Mouse (Mus musculus) heart, embryonic 15.5 days (tissue): ENCODE data around the gene Bsn. TPM values are rescaled to one million over a fixed set of nuclear protein-coding genes. Genes with fewer than 3 reads are reported as not detected.
A peak's percentile ranks its signal among the peaks of the same experiment; 100 is the strongest.

Experiments used
- ATAC-seq: fragments of 200-750 bp; cut with Nextera tagmentation; replicated peaks from 2 replicates; pipeline ENCODE4 v1.8.0; 2017; ENCODE audit warnings: low read depth, moderate TSS enrichment; ENCODE audit not compliant: insufficient number of reproducible peaks, insufficient read depth, low FRiP score
- H3K27ac ChIP-seq: fragments of 300-500 bp; sonication (generic); 2 replicates; pipeline ENCODE4 v1.5.1; 2015; ENCODE audit warnings: mild to moderate bottlenecking, inconsistent platforms
- H3K27me3 ChIP-seq: fragments of 300-500 bp; sonication (generic); 2 replicates; pipeline ENCODE4 v1.6.1; 2015; ENCODE audit warnings: inconsistent platforms
- H3K36me3 ChIP-seq: fragments of 300-500 bp; sonication (generic); 2 replicates; pipeline ENCODE4 v1.6.1; 2015; ENCODE audit warnings: mild to moderate bottlenecking, inconsistent platforms
- H3K4me1 ChIP-seq: fragments of 300-500 bp; sonication (generic); replicated peaks from 2 replicates; pipeline ENCODE4 v1.6.1; 2015; ENCODE audit warnings: inconsistent platforms
- H3K4me2 ChIP-seq: fragments of 300-500 bp; sonication (generic); 2 replicates; pipeline ENCODE4 v1.6.1; 2015; ENCODE audit warnings: inconsistent platforms, mild to moderate bottlenecking, moderate library complexity
- H3K4me3 ChIP-seq: fragments of 300-500 bp; sonication (generic); 2 replicates; pipeline ENCODE4 v1.5.1; 2015; ENCODE audit warnings: mild to moderate bottlenecking, inconsistent platforms
- H3K9ac ChIP-seq: fragments of 300-500 bp; sonication (generic); 2 replicates; pipeline ENCODE4 v1.6.1; 2015; ENCODE audit warnings: mild to moderate bottlenecking, inconsistent platforms
- H3K9me3 ChIP-seq: fragments of 300-500 bp; sonication (generic); replicated peaks from 2 replicates; pipeline ENCODE4 v1.6.1; 2016; ENCODE audit warnings: inconsistent platforms
- WGBS: fragments of 180-500 bp; shearing (Covaris S2); methylation state at CpG from one replicate; pipeline ENCODE4 v1.1.7; 2015; ENCODE audit warnings: mixed read lengths; 5-methylcytosine and 5-hydroxymethylcytosine counted together
- polyA plus RNA-seq: library from polyadenylated mRNA; unstranded; fragments of >200 nt; fragmentation: Nextera tagmentation; extraction: Ambion mirVana; gene quantifications from 2 replicates; pipeline ENCODE4 v1.2.1, GENCODE M21; 2015

Gene Bsn
- polyA plus RNA-seq, 1 experiment from 2014 or later = 0.13 TPM

DNA sequence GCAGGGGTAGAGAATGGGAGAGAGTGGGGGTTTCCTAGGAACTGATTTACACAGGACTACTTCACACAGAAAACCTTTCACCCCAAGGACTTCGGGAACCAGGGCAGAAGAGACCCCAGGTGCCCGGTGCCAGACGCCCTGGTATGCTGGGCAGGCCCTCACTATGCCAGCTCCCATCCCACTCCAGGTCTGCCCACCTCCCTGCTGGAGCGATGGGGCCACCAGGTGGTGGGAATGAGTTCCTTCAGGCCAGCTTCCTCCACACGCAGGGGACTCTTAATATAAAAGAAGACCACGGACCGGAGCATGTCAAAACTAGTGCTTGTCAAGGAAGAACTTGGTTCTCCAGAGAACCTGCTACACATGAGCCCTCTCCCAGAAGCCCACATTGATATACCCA is 123.0 kb downstream of the Bsn start:
- H3K9ac ChIP-seq = no peak overlapping the region
- peaks cover 14% of the 10 kb centered on the region for H3K4me1 ChIP-seq
- no peak overlapping the region for H3K27ac ChIP-seq
- WGBS = 77% methylated on average over 7 of the region's 7 CpGs
- H3K4me3 ChIP-seq = no peak overlapping the region
- no peaks in the 10 kb centered on the region for H3K9me3 ChIP-seq
- peaks cover 41% of the 10 kb centered on the region; the same call in 1 of the 2 replicates for H3K36me3 ChIP-seq
- no peak overlapping the region for H3K4me2 ChIP-seq
- H3K27me3 ChIP-seq = no peaks in the 10 kb centered on the region
- no peak for ATAC-seq

DNA sequence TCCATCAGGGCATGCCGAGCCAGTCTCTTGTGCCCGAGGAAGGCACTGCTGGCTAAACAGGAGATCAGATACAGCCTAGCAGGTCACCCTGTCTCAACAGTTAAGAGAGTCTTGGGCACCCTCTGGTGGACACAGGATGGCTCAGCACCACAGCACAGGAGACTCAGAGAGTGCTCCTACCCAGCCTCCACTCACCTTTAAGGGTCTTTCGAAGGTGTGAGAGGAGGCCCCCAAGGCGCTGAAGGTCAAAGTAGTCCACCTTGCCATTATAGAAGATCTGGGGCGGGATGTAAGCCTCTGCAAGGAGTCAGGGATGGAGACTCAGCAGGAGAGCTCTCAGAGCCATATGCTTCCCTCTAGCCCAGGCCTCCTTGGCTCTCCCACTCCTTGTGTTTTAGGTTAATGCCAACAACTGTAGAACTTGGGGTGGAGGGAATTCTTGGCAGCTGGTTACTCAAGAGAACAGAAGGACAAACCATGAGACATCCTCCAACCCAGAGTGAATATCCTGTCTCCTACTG is 124.6 kb downstream of the Bsn start:
- H3K27me3 ChIP-seq = no peaks in the 10 kb centered on the region
- no peak overlapping the region for H3K27ac ChIP-seq
- peaks cover 3% of the 10 kb centered on the region for H3K4me1 ChIP-seq
- no peaks in the 10 kb centered on the region for H3K9me3 ChIP-seq
- H3K4me2 ChIP-seq = no peak overlapping the region
- 27% methylated on average over 5 of the region's 5 CpGs for WGBS
- H3K9ac ChIP-seq = no peak overlapping the region
- peaks cover 44% of the 10 kb centered on the region; the same call in 1 of the 2 replicates for H3K36me3 ChIP-seq
- no peak overlapping the region for H3K4me3 ChIP-seq
- no peak for ATAC-seq

DNA sequence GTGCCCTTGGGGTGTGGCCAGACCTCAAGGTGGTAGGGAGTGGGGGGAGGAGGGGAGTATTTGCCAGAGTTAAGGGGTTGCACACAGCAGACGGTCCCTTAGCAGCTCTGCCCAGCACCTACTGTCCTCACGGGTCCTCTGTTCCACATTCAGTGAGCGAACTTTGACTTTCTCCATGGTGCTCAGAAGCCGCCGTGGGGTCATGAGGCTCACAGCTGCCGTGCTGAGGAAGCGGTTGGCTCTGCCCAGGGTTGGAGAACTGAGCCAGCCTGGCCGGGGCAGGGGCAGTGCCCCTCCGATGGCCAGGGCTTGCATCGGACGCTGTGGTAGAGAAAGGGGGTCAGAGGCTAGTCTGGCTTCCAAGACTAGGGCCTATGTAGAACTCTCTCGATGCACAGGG is 126.8 kb downstream of the Bsn start:
- no peak overlapping the region for H3K4me2 ChIP-seq
- WGBS = 83% methylated on average over 12 of the region's 12 CpGs
- no peak for ATAC-seq
- H3K4me1 ChIP-seq = peaks cover 3% of the 10 kb centered on the region
- H3K27ac ChIP-seq = no peak overlapping the region
- H3K36me3 ChIP-seq = peaks cover 39% of the 10 kb centered on the region
- no peak overlapping the region for H3K9ac ChIP-seq
- H3K27me3 ChIP-seq = no peaks in the 10 kb centered on the region
- H3K9me3 ChIP-seq = no peaks in the 10 kb centered on the region
- H3K4me3 ChIP-seq = no peak overlapping the region

DNA sequence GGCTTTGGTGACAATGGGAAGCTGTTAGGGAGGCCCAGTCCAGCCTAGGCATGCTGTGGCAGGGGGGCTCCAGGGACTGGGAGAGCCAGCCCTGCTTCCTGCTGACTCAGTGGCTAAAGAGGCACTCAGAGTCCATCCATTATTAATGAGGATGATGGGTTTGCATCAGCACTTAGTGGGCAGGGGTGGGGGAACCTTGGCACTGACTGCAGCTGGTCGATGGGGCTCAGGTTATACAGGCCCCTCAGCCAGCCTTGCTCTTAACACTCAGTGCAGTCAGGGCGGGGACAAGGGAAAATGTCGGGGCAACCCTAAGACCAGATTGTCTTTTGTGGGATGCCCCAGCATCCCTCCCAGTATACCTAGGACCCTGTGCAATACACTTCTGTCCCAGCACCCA is 128.0 kb downstream of the Bsn start:
- H3K36me3 ChIP-seq = peaks cover 47% of the 10 kb centered on the region
- H3K4me2 ChIP-seq = no peak overlapping the region
- 87% methylated on average over 3 of the region's 3 CpGs for WGBS
- H3K27ac ChIP-seq = no peak overlapping the region
- H3K4me1 ChIP-seq = no peaks in the 10 kb centered on the region
- no peak overlapping the region for H3K9ac ChIP-seq
- ATAC-seq = no peak
- H3K4me3 ChIP-seq = no peak overlapping the region
- H3K9me3 ChIP-seq = no peaks in the 10 kb centered on the region
- H3K27me3 ChIP-seq = no peaks in the 10 kb centered on the region

DNA sequence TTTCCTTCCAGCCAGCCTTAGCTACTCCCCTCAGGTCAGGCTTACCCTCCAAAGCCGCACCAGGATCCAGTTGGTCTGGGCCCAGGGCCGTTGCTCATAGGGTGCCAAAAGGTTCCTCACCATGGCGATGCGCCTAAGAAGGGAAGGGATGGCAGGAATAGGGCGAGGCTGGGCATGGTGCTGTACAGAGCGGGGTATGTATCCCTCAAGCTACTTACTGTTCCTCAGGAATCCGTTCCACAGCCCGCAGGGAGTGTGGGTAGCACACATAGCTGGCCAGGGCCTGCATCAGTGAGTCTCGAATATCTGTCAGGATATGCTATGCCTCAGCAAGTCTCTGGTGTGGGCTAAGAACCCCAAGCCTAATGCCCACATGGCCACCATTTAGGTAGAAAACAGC is 131.9 kb downstream of the Bsn start:
- Histone ChIP-seq H3K9ac (no peak overlapping the region), H3K27me3 (no peaks in the 10 kb centered on the region), H3K4me1 (peaks cover 7% of the 10 kb centered on the region), H3K4me2 (no peak overlapping the region), H3K9me3 (no peaks in the 10 kb centered on the region), H3K4me3 (no peak overlapping the region), H3K36me3 (peaks cover 68% of the 10 kb centered on the region), H3K27ac (no peak overlapping the region)
- WGBS = 92% methylated on average over 9 of the region's 9 CpGs
- no peak for ATAC-seq

DNA sequence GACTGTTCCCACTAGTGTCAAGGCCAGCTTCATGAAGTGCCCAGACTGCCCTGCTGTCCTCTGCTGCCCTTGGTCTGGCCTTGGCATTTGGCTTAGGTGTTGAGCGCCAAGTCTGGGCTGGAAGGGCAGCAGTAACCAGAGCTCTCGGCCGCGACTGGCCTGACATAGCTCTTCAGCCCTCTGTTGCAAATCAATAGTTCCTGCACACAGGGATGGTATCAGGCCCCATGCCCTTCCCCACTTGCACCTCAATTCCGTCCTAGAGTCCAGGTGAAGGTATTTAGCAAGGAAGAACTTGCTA is 133.0 kb downstream of the Bsn start:
- peaks cover 58% of the 10 kb centered on the region for H3K36me3 ChIP-seq
- H3K4me1 ChIP-seq = peaks cover 16% of the 10 kb centered on the region
- ATAC-seq = no peak
- no peak overlapping the region for H3K4me2 ChIP-seq
- WGBS = 82% methylated on average over 5 of the region's 5 CpGs
- H3K4me3 ChIP-seq = no peak overlapping the region
- H3K27ac ChIP-seq = no peak overlapping the region
- H3K9ac ChIP-seq = no peak overlapping the region
- H3K27me3 ChIP-seq = no peaks in the 10 kb centered on the region
- no peaks in the 10 kb centered on the region for H3K9me3 ChIP-seq

DNA sequence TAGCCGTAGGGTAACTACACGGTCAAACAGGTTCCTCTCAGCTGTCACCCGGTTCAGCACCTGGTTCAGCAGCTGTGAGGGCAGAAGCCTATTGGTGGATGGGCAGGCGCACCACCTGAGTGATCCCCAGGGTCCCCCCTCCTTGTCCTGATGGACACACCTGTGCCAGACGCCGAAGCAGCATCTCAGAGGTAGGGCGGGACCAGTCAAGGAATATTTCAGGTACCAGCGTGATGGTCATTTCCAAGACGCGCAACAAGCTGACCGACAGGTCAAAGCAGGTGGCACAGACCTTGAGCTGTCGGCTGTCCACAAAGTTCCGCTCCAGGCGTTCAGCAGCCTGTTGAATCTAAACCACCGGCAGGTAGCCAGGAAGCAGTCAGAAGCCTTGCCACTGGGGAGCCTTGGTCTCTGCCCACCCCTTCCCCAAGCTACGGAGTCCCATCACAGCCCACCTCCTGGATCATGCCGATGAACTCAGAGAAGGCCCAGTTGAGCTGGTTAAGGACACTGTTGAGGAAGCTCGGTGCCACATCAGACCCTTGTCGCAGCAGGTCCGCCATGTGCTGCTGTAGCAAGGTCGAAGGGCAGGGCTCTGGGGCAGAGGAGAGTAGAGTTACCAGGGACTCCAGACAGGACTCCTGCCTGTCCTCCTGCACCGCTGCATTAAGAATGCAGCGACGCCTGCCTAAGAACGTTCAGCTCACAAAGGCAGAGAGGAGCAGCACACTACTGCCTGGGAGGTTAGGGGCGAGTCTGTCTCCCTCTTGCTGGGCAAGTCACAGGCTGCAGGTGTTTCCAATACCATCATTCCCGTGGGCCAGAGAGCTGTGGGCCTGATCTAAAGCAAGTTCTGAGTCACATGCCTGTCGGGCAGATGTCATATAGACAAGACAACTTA is 133.6 kb downstream of the Bsn start:
- ATAC-seq = no peak
- no peak overlapping the region for H3K27ac ChIP-seq
- H3K27me3 ChIP-seq = no peaks in the 10 kb centered on the region
- no peaks in the 10 kb centered on the region for H3K9me3 ChIP-seq
- no peak overlapping the region for H3K9ac ChIP-seq
- H3K4me1 ChIP-seq = peaks cover 18% of the 10 kb centered on the region
- peaks cover 57% of the 10 kb centered on the region for H3K36me3 ChIP-seq
- H3K4me2 ChIP-seq = no peak overlapping the region
- WGBS = 81% methylated on average over 28 of the region's 28 CpGs
- H3K4me3 ChIP-seq = no peak overlapping the region

DNA sequence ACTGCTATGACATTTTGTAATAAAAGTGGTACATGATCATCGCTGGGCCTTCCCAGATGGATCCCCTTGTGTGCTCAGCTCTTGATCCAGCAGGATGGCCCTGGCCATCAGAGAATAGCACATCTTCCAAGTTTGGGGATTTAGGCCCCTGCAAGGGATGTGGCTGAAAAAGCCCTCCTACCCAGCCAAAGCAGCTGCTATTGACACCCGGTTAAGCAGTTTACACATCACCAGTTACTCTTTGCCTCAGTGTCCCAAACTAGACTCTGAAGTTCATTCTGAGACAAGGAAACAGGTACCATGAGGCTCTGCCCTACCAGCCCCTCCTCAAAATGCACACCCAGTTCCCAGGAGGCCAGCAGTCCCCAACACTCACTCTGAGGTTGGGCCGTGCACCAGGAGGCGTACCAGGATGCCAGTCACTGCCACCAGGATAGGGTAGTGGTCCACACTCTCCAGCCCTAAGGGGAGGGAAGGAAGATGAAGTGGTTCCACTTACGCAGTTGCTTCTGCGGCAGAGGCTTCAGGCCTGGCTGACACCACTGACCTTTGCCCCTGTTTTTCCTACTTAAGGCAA is 134.4 kb downstream of the Bsn start:
- peaks cover 18% of the 10 kb centered on the region for H3K4me1 ChIP-seq
- no peak overlapping the region for H3K27ac ChIP-seq
- no peak overlapping the region for H3K4me3 ChIP-seq
- no peak overlapping the region for H3K9ac ChIP-seq
- H3K36me3 ChIP-seq = peaks cover 58% of the 10 kb centered on the region
- H3K27me3 ChIP-seq = no peaks in the 10 kb centered on the region
- H3K9me3 ChIP-seq = no peaks in the 10 kb centered on the region
- 88% methylated on average over 6 of the region's 6 CpGs for WGBS
- ATAC-seq = no peak
- no peak overlapping the region for H3K4me2 ChIP-seq

DNA sequence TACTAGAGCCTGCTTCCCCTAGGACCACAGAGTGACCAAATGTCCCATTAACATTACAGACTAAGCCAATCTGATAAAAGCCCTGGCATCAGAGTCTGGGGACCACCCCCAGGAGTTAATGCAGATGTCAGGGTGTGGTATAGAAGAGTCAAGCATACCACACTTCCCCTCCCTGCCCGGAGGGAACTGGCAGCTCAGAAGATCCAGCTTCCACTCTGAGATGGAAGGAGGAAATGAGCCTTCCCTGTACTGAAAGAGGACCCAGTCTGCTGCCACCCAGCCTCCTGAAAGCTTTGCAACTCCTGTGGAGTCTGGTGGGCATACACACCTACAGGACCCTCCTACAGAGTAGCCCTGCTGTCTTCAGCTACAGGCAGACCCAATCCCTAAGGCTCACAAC is 135.1 kb downstream of the Bsn start:
- Histone ChIP-seq H3K9me3 (no peaks in the 10 kb centered on the region), H3K27me3 (no peaks in the 10 kb centered on the region), H3K9ac (no peak overlapping the region), H3K4me2 (no peak overlapping the region), H3K36me3 (peaks cover 62% of the 10 kb centered on the region), H3K27ac (no peak overlapping the region), H3K4me1 (peaks cover 24% of the 10 kb centered on the region), H3K4me3 (no peak overlapping the region)
- WGBS = 50% methylated on average over 1 of the region's 1 CpGs
- ATAC-seq = no peak

DNA sequence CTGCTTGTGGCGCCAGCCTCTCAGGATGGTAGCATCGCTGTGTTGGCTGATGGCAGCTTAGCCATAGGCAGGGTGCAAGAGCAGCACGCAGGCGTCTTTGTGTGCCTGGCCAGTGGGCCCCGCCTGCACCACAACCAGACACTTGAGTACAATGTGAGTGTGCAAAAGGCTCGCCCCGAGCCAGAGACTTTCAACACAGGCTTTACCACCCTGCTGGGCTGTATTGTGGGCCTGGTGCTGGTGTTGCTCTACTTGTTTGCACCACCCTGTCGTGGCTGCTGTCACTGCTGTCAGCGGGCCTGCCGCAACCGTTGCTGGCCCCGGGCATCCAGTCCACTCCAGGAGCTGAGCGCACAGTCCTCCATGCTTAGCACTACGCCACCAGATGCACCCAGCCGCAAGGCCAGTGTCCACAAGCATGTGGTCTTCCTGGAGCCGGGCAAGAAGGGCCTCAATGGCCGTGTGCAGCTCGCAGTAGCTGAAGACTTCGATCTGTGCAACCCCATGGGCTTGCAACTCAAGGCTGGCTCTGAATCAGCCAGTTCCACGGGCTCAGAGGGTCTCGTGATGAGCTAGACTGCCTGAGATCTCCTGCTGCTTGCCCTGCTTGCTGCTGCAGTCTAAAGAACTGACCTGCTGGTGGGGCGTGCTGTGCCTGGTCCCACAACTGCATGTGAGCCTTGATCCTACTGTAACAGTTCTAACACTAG is 135.7 kb downstream of the Bsn start:
- H3K27ac ChIP-seq = no peak overlapping the region
- H3K4me3 ChIP-seq = no peak overlapping the region
- H3K27me3 ChIP-seq = no peaks in the 10 kb centered on the region
- no peak overlapping the region for H3K9ac ChIP-seq
- H3K4me2 ChIP-seq = no peak overlapping the region
- H3K9me3 ChIP-seq = no peaks in the 10 kb centered on the region
- peaks cover 30% of the 10 kb centered on the region for H3K4me1 ChIP-seq
- no peak for ATAC-seq
- WGBS = 89% methylated on average over 22 of the region's 22 CpGs
- peaks cover 59% of the 10 kb centered on the region for H3K36me3 ChIP-seq

DNA sequence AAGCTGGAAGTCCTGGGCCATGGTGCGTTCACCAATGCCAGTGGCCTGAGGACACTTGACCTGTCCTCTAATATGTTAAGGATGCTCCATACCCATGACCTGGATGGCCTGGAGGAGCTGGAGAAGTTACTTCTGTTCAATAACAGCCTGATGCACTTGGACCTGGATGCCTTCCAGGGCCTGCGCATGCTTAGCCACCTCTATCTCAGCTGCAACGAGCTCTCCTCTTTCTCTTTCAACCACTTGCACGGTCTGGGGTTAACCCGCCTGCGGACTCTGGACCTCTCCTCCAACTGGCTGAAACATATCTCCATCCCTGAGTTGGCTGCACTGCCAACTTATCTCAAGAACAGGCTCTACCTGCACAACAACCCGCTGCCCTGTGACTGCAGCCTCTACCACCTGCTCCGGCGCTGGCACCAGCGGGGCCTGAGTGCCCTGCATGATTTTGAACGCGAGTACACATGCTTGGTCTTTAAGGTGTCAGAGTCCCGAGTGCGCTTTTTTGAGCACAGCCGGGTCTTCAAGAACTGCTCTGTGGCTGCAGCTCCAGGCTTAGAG is 136.4 kb downstream of the Bsn start:
- H3K9ac ChIP-seq = 0 out of 2 replicates have a peak overlapping the region, but pooled peaks have one; percentile 39
- no peaks in the 10 kb centered on the region for H3K9me3 ChIP-seq
- 83% methylated on average over 15 of the region's 15 CpGs for WGBS
- no peak for ATAC-seq
- H3K27me3 ChIP-seq = no peaks in the 10 kb centered on the region
- H3K4me3 ChIP-seq = no peak overlapping the region
- H3K27ac ChIP-seq = peak overlapping the region; percentile 23; the same call in 1 of the 2 replicates
- H3K4me1 ChIP-seq = peaks cover 31% of the 10 kb centered on the region
- H3K36me3 ChIP-seq = peaks cover 56% of the 10 kb centered on the region
- no peak overlapping the region for H3K4me2 ChIP-seq
